Mouse (Mus musculus) kidney, postnatal 14 days (tissue): ENCODE results near the gene Ccdc90b.

Source experiments
- DNase-seq: peaks from one replicate; pipeline ENCODE4 v3.0.0; 2022; ENCODE audit warnings: mixed read lengths

Gene Ccdc90b

GRCm38 (mm10) chr7:92560986-92561876 lies at the start of gene Ccdc90b:
Gene Ccdc90b, plus strand, starts transcription at chr7:92561149.
- DNase-seq, result peak; percentile 93

- DNase-seq, result no peak
Observed at GRCm38 (mm10) chr7:92520397-92520796, 40.6 kb upstream of the Ccdc90b start.

- no peak for DNase-seq
Observed at GRCm38 (mm10) chr7:92520820-92521219, 40.1 kb upstream of the Ccdc90b start.

- no peak for DNase-seq
Observed at GRCm38 (mm10) chr7:92529245-92529644, 31.7 kb upstream of the Ccdc90b start.

- DNase-seq, result no peak
Observed at GRCm38 (mm10) chr7:92532351-92533036, 28.5 kb upstream of the Ccdc90b start.

GRCm38 (mm10) chr7:92546763-92547162 lies 14.2 kb upstream of the Ccdc90b start:
- DNase-seq, result no peak

GRCm38 (mm10) chr7:92550248-92550989 lies 10.5 kb upstream of the Ccdc90b start:
- no peak for DNase-seq

- peak; percentile 11 for DNase-seq
Observed at GRCm38 (mm10) chr7:92550990-92551392, 10.0 kb upstream of the Ccdc90b start.

- DNase-seq, result no peak
Observed at GRCm38 (mm10) chr7:92558744-92559143, 2.2 kb upstream of the Ccdc90b start.

- DNase-seq, result no peak
Observed at GRCm38 (mm10) chr7:92566775-92567174, 5.8 kb downstream of the Ccdc90b start.

GRCm38 (mm10) chr7:92580491-92581207 lies 19.7 kb downstream of the Ccdc90b start:
- no peak for DNase-seq

GRCm38 (mm10) chr7:92583567-92583966 lies 22.6 kb downstream of the Ccdc90b start:
- no peak for DNase-seq

- DNase-seq, result peak; percentile 12
Observed at GRCm38 (mm10) chr7:92589986-92590385, 29.0 kb downstream of the Ccdc90b start.

GRCm38 (mm10) chr7:92590842-92591241 lies 29.9 kb downstream of the Ccdc90b start:
- DNase-seq, result no peak

GRCm38 (mm10) chr7:92604961-92605360 lies 44.0 kb downstream of the Ccdc90b start:
- DNase-seq, result no peak

- DNase-seq, result no peak
Observed at GRCm38 (mm10) chr7:92610830-92611229, 49.9 kb downstream of the Ccdc90b start.

- DNase-seq, result no peak
Observed at GRCm38 (mm10) chr7:92624488-92624887, 63.5 kb downstream of the Ccdc90b start.

GRCm38 (mm10) chr7:92630167-92630566 lies 69.2 kb downstream of the Ccdc90b start:
- DNase-seq, result peak; percentile 36
